Mouse (Mus musculus): ENCODE measurements around the gene Glb1. TPM values are rescaled to one million over a fixed set of nuclear protein-coding genes. Genes with fewer than 3 reads are reported as not detected.
A peak's percentile ranks its signal among the peaks of the same experiment; 100 is the strongest.

Glb1 gene
- polyA plus RNA-seq, 1 experiment, result 144 TPM

DNA sequence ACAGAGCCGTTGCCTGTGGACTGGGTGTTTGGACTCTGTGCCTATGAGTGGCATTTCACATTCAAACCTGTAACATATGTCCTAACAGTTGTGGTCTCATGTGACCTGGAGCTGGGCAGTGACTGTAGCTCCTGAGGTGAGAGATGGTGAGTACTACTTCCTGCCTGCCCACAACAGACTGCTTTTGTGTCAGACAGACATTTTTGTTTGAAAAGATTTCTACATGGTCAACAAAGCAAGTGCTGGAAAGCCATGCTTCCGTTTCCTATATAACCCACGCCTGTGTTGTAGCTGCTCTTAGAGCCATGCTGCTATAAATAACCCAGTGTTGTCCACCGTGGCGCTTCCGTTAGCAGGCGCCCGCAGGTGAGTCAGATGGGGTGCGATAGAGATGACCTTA is 11.5 kb downstream of the Glb1 start:
- Histone ChIP-seq H3K36me3 (ENCODE audit: control insufficient read depth, insufficient read depth, low read length) (no peaks in the 10 kb centered on the region), H3K27me3 (replicated peaks; ENCODE audit: control insufficient read depth, insufficient read depth, low read length) (no peaks in the 10 kb centered on the region), H3K4me1 (ENCODE audit: control insufficient read depth, insufficient read depth, low read length) (peaks cover 37% of the 10 kb centered on the region), H3K27ac (ENCODE audit: insufficient read depth, low read depth, low read length) (no peak overlapping the region), H3K4me3 (ENCODE audit: insufficient read depth, low read depth, low read length) (no peak overlapping the region)
- no peak for DNase-seq
- TF ChIP-seq CTCF (conservative IDR thresholded peaks at IDR 0.05; ENCODE audit: insufficient read depth, insufficient read length, low read depth, low read length), result no peak
- TF ChIP-seq POLR2A (IDR thresholded peaks at IDR 0.05; ENCODE audit: low read depth, low read length), result no peak
- whole genome bisulfite sequencing, result 77% methylated on average over 9 of the region's 9 CpGs

DNA sequence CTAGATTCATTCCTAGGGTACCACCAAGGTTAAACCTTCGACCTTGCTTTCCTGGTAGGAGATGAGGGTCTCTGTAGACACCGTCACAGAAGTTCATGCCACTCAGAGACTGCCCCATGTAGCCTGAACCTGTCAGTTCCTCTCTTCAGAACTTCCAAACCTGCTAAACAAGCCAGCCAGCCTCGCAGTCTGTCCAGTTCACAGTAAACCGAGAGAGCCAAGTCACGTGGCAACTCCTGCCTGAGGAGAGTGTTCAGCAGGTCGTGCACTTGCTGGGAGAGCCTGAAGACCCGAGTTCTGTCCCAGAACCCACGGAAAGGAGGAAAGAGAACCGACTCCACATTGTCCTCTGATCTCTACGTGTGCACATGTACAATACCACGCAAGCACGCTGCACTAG is 13.0 kb downstream of the Glb1 start:
- TF ChIP-seq CTCF (conservative IDR thresholded peaks at IDR 0.05; ENCODE audit: insufficient read depth, insufficient read length, low read depth, low read length), result no peak
- no peak for TF ChIP-seq POLR2A (IDR thresholded peaks at IDR 0.05; ENCODE audit: low read depth, low read length)
- 0 out of 2 replicates have a peak overlapping the region, but pooled peaks have one; percentile 8 for H3K27ac ChIP-seq (ENCODE audit: insufficient read depth, low read depth, low read length)
- 62% methylated on average over 12 of the region's 12 CpGs for WGBS
- H3K4me1 ChIP-seq (ENCODE audit: control insufficient read depth, insufficient read depth, low read length), result peaks cover 25% of the 10 kb centered on the region
- no peak overlapping the region for H3K4me3 ChIP-seq (ENCODE audit: insufficient read depth, low read depth, low read length)
- peak; percentile 83 for DNase-seq
- H3K27me3 ChIP-seq (replicated peaks; ENCODE audit: control insufficient read depth, insufficient read depth, low read length), result no peaks in the 10 kb centered on the region
- H3K36me3 ChIP-seq (ENCODE audit: control insufficient read depth, insufficient read depth, low read length), result no peaks in the 10 kb centered on the region

DNA sequence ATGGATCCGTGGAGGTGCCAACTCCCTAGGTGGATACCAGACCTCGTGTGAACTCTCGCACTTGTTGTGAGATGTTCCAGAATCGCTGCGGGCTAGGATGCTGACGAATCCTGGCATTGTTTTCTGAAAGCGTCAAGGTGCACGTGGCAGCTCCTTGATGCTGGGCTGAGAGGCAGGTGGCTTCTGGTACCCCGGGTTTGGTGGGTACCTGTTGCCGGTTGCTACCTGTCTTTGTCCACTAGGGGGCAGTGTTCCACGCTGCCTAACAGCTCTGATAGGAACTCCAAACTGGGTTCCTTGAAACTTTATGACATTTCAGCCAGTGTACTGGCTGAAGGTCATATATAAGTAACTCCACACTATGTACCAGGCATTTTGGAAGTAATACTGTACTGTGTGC is 14.8 kb downstream of the Glb1 start:
- 32% methylated on average over 11 of the region's 11 CpGs for WGBS
- no peak overlapping the region for H3K4me3 ChIP-seq (ENCODE audit: insufficient read depth, low read depth, low read length)
- peak overlapping the region; percentile 24; the same call in 1 of the 2 replicates for H3K27ac ChIP-seq (ENCODE audit: insufficient read depth, low read depth, low read length)
- H3K36me3 ChIP-seq (ENCODE audit: control insufficient read depth, insufficient read depth, low read length), result no peaks in the 10 kb centered on the region
- H3K27me3 ChIP-seq (replicated peaks; ENCODE audit: control insufficient read depth, insufficient read depth, low read length), result no peaks in the 10 kb centered on the region
- TF ChIP-seq CTCF (conservative IDR thresholded peaks at IDR 0.05; ENCODE audit: insufficient read depth, insufficient read length, low read depth, low read length) (peak; percentile 76), POLR2A (IDR thresholded peaks at IDR 0.05; ENCODE audit: low read depth, low read length) (no peak)
- DNase-seq, result peak; percentile 59
- peaks cover 14% of the 10 kb centered on the region; the same call in 1 of the 2 replicates for H3K4me1 ChIP-seq (ENCODE audit: control insufficient read depth, insufficient read depth, low read length)

DNA sequence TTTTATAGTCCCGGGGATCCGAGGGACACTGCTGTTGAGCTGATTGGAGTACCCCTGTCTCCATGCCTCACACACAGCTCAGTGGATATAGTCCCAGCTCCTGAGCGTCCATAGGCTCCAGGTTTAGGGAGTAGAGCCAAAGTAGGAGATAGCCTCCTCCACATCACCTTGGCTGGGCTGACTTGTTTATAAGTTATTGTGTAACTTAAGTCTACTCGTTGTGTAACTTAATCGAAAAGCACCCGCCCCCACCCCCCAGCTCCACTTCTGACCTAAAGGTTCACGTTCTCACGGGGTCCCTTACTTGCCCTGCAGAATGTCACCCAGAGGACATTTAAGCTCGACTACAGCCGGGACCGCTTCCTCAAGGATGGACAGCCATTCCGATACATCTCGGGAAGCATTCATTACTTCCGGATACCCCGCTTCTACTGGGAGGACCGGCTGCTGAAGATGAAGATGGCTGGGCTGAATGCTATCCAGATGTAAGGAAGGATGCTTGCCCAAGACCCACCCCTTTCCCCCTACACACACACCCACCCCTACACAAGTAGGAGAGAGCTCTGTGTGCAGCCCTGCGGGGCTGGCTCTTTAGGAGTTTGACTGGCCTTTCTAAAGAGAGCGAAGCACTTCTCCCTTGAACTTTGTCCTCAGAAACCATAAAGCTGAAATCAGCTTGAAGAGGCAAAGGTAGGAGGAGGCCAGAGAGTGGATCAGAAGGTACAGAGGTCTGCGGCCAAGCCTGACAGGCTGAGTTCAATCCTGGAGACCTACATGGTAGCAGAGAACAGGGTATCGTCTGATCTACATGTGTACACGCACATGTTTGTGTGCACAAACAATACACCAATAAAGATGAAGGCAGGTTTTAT is 16.0 kb downstream of the Glb1 start:
- Histone ChIP-seq H3K27ac (ENCODE audit: insufficient read depth, low read depth, low read length) (peak overlapping the region; percentile 92), H3K36me3 (ENCODE audit: control insufficient read depth, insufficient read depth, low read length) (no peaks in the 10 kb centered on the region), H3K27me3 (replicated peaks; ENCODE audit: control insufficient read depth, insufficient read depth, low read length) (no peaks in the 10 kb centered on the region), H3K4me1 (ENCODE audit: control insufficient read depth, insufficient read depth, low read length) (peaks cover 14% of the 10 kb centered on the region; the same call in 1 of the 2 replicates), H3K4me3 (ENCODE audit: insufficient read depth, low read depth, low read length) (peak overlapping the region; percentile 32)
- WGBS, result 46% methylated on average over 21 of the region's 21 CpGs
- TF ChIP-seq POLR2A (IDR thresholded peaks at IDR 0.05; ENCODE audit: low read depth, low read length) (no peak), CTCF (conservative IDR thresholded peaks at IDR 0.05; ENCODE audit: insufficient read depth, insufficient read length, low read depth, low read length) (no peak)
- peak; percentile 75 for DNase-seq

DNA sequence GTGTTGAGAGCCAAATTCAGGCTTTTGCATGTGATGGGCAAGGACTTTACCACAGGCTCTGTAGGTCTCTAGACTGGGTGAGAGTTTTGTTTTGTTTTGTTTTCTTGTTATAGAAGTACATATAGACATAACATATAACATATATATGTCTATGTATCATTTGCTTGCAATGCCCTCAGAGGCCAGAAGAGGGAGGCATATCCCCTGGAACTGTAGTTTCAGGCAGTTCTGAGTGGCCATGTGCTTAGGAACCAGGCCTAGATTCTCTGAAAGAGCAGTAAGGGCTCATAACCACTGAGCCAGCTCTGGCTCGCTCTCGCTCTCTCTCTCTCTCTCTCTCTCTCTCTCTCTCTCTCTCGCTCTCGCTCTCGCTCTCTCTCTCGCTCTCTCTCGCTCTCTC is 17.3 kb downstream of the Glb1 start:
- H3K4me1 ChIP-seq (ENCODE audit: control insufficient read depth, insufficient read depth, low read length), result peaks cover 14% of the 10 kb centered on the region; the same call in 1 of the 2 replicates
- TF ChIP-seq POLR2A (IDR thresholded peaks at IDR 0.05; ENCODE audit: low read depth, low read length) (no peak), CTCF (conservative IDR thresholded peaks at IDR 0.05; ENCODE audit: insufficient read depth, insufficient read length, low read depth, low read length) (peak; percentile 58)
- whole genome bisulfite sequencing, result 82% methylated on average over 7 of the region's 7 CpGs
- H3K4me3 ChIP-seq (ENCODE audit: insufficient read depth, low read depth, low read length), result no peak overlapping the region
- peak; percentile 54 for DNase-seq
- H3K27ac ChIP-seq (ENCODE audit: insufficient read depth, low read depth, low read length), result no peak overlapping the region
- no peaks in the 10 kb centered on the region for H3K36me3 ChIP-seq (ENCODE audit: control insufficient read depth, insufficient read depth, low read length)
- H3K27me3 ChIP-seq (replicated peaks; ENCODE audit: control insufficient read depth, insufficient read depth, low read length), result no peaks in the 10 kb centered on the region

DNA sequence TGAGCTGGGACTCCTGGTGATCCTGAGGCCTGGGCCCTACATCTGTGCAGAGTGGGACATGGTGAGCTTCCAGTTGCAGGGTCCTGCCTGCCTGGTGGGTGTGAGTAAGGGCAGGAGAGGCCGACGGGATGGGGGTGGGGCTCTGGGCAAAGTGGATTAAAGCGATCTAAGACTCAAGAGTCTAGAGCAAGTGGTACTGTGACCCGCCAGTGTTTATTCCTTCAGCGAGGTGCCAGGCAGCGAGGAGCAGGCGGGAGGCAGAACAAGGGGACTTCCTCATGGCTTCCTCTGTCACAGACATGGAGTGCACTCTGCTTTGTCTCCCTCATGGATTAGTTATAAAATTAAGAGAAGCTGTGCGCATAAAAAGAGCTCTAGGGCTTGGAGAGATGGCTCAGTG is 19.6 kb downstream of the Glb1 start:
- Histone ChIP-seq H3K4me3 (ENCODE audit: insufficient read depth, low read depth, low read length) (no peak overlapping the region), H3K36me3 (ENCODE audit: control insufficient read depth, insufficient read depth, low read length) (no peaks in the 10 kb centered on the region; the same call in 1 of the 2 replicates), H3K27ac (ENCODE audit: insufficient read depth, low read depth, low read length) (no peak overlapping the region), H3K4me1 (ENCODE audit: control insufficient read depth, insufficient read depth, low read length) (peaks cover 11% of the 10 kb centered on the region; the same call in 1 of the 2 replicates), H3K27me3 (replicated peaks; ENCODE audit: control insufficient read depth, insufficient read depth, low read length) (no peaks in the 10 kb centered on the region)
- 89% methylated on average over 8 of the region's 8 CpGs for WGBS
- DNase-seq, result no peak
- no peak for TF ChIP-seq CTCF (conservative IDR thresholded peaks at IDR 0.05; ENCODE audit: insufficient read depth, insufficient read length, low read depth, low read length)
- no peak for TF ChIP-seq POLR2A (IDR thresholded peaks at IDR 0.05; ENCODE audit: low read depth, low read length)

DNA sequence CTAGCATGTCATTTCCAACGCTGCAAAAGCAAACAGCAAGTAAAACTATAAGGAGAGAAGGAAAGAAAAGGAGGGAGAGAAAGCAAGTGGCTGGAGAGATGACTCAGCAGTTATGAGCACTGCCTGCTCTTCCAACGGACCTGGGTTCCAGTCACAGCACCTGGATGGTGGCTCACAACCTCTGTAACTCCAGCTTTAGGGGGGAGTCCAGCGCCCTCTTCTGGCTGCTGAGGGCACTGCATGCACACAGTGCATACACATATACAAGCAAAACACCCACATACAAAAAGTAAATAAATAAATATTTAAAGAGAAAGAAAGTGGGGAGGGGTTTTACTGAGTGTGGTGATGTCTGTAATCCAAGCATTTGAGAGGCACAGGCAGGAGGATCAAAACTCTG is 20.2 kb downstream of the Glb1 start:
- Histone ChIP-seq H3K36me3 (ENCODE audit: control insufficient read depth, insufficient read depth, low read length) (no peaks in the 10 kb centered on the region; the same call in 1 of the 2 replicates), H3K27me3 (replicated peaks; ENCODE audit: control insufficient read depth, insufficient read depth, low read length) (no peaks in the 10 kb centered on the region), H3K4me1 (ENCODE audit: control insufficient read depth, insufficient read depth, low read length) (peaks cover 11% of the 10 kb centered on the region; the same call in 1 of the 2 replicates), H3K4me3 (ENCODE audit: insufficient read depth, low read depth, low read length) (no peak overlapping the region), H3K27ac (ENCODE audit: insufficient read depth, low read depth, low read length) (no peak overlapping the region)
- no peak for DNase-seq
- 69% methylated on average over 3 of the region's 3 CpGs for WGBS
- TF ChIP-seq CTCF (conservative IDR thresholded peaks at IDR 0.05; ENCODE audit: insufficient read depth, insufficient read length, low read depth, low read length) (peak; percentile 31; the same call in 1 of the 2 replicates), POLR2A (IDR thresholded peaks at IDR 0.05; ENCODE audit: low read depth, low read length) (no peak)

Data from kidney, adult 2 months (tissue).